In genomic region chr1:182504223-182504622, GRCm38 (mm10) we compare ENCODE assay signal across 8 mouse cellular contexts. TPM values are rescaled to one million over a fixed set of nuclear protein-coding genes. Genes with fewer than 3 reads are reported as not detected.
DNase-seq lines count a peak whose midpoint lies in the region; ATAC-seq and TF ChIP-seq lines count a peak whose summit lies in the region.

No protein-coding gene starts in this region.

- TF ChIP-seq CTCF in layer of hippocampus, adult 2 months (conservative IDR thresholded peaks at IDR 0.05): no peak

- H3K4me1 ChIP-seq in neural tube, embryonic 12.5 days: peaks cover 22% of the 10 kb centered on the region
- peaks cover 78% of the 10 kb centered on the region for H3K4me1 ChIP-seq in heart, embryonic 13.5 days

- H3K27me3 ChIP-seq in neural tube, embryonic 12.5 days (replicated peaks): no peaks in the 10 kb centered on the region
- H3K27me3 ChIP-seq in heart, embryonic 13.5 days (replicated peaks): no peaks in the 10 kb centered on the region

- H3K36me3 ChIP-seq in neural tube, embryonic 12.5 days: peaks cover 23% of the 10 kb centered on the region
- H3K36me3 ChIP-seq in heart, embryonic 13.5 days: peaks cover 36% of the 10 kb centered on the region

- no peak overlapping the region for H3K4me3 ChIP-seq in neural tube, embryonic 12.5 days
- H3K4me3 ChIP-seq in heart, embryonic 13.5 days: peak overlapping the region; percentile 20; the same call in 1 of the 2 replicates
- H3K4me3 ChIP-seq in layer of hippocampus, adult 2 months: no peak overlapping the region

- H3K4me2 ChIP-seq in neural tube, embryonic 12.5 days (replicated peaks): no peak overlapping the region; the same call in 1 of the 2 replicates
- H3K4me2 ChIP-seq in heart, embryonic 13.5 days: peak overlapping the region; percentile 55

- no peak for DNase-seq in neural tube, embryonic 10.5 days (ENCODE audit: extremely low spot score, low spot score)
- DNase-seq in adrenal gland, postnatal 36 days: peak; percentile 85 to 90
- peak; percentile 87 to 89 for DNase-seq in kidney, postnatal 25 days
- peak; percentile 63 to 76 for DNase-seq in monocyte, adult 2 months (ENCODE audit: low read depth in 1 of 2, low spot score in 2 of 2)
- DNase-seq in layer of hippocampus, adult 2 months (ENCODE audit: low spot score in 2 of 2): no peak
- DNase-seq in cerebellum, adult 11 months: no peak

- H3K9ac ChIP-seq in neural tube, embryonic 12.5 days: 0 out of 2 replicates have a peak overlapping the region, but pooled peaks have one; percentile 26
- H3K9ac ChIP-seq in heart, embryonic 13.5 days: peak overlapping the region; percentile 63

- H3K27ac ChIP-seq in neural tube, embryonic 12.5 days: no peak overlapping the region
- H3K27ac ChIP-seq in heart, embryonic 13.5 days (replicated peaks): peak overlapping the region; percentile 80
- no peak overlapping the region for H3K27ac ChIP-seq in layer of hippocampus, adult 2 months

- ATAC-seq in neural tube, embryonic 12.5 days (ENCODE audit: low FRiP score, low read depth): 0 out of 2 replicates have a peak, but pooled peaks have one; percentile 28
- peak; percentile 24; the same call in 1 of the 2 replicates for ATAC-seq in heart, embryonic 13.5 days (ENCODE audit: extremely low read depth, insufficient number of reproducible peaks, low FRiP score, low TSS enrichment)

- H3K9me3 ChIP-seq in neural tube, embryonic 12.5 days: no peaks in the 10 kb centered on the region
- no peaks in the 10 kb centered on the region for H3K9me3 ChIP-seq in heart, embryonic 13.5 days

- 29% methylated on average over 4 of the region's 4 CpGs for WGBS in neural tube, embryonic 12.5 days
- WGBS in heart, embryonic 13.5 days: 2% methylated on average over 4 of the region's 4 CpGs

RNA-seq across cellular contexts. Expression of gene Capn2, which starts 13.2 kb away (rescaled TPM):
- 104 and 115 TPM in 2 replicates for polyA plus RNA-seq in neural tube, embryonic 12.5 days (2016; fragmentation: Nextera tagmentation; extraction: Ambion mirVana)
- total RNA-seq in adrenal gland, postnatal 36 days (2021): 10 to 100 TPM; 67.0 to 88.1 TPM
- polyA plus RNA-seq in heart, embryonic 13.5 days (2015; fragmentation: Nextera tagmentation; extraction: Ambion mirVana): 90.2 and 93.3 TPM in 2 replicates
- total RNA-seq in layer of hippocampus, adult 2 months (2021): 10 to 100 TPM; 56.4 to 61.1 TPM

Comparison
In these comparisons a context has a peak if more than half of its experiments do, and no peak if none do; other contexts are left out.
1. DNase-seq: peak in adrenal gland, postnatal 36 days (2 of 2), kidney, postnatal 25 days (2 of 2) and monocyte, adult 2 months (2 of 2); none in neural tube, embryonic 10.5 days (single experiment), layer of hippocampus, adult 2 months (0 of 2) and cerebellum, adult 11 months (single experiment).